Mouse (Mus musculus) induced T-regulatory cell, adult 2 months (primary cell): ENCODE data around the gene Fhl1.
A peak's percentile ranks its signal among the peaks of the same experiment; 100 is the strongest.

ENCODE experiments used
- DNase-seq: peaks from one replicate; pipeline ENCODE4 v3.0.0-alpha.2; 2012; ENCODE audit warnings: low read depth

The Fhl1 gene

DNA sequence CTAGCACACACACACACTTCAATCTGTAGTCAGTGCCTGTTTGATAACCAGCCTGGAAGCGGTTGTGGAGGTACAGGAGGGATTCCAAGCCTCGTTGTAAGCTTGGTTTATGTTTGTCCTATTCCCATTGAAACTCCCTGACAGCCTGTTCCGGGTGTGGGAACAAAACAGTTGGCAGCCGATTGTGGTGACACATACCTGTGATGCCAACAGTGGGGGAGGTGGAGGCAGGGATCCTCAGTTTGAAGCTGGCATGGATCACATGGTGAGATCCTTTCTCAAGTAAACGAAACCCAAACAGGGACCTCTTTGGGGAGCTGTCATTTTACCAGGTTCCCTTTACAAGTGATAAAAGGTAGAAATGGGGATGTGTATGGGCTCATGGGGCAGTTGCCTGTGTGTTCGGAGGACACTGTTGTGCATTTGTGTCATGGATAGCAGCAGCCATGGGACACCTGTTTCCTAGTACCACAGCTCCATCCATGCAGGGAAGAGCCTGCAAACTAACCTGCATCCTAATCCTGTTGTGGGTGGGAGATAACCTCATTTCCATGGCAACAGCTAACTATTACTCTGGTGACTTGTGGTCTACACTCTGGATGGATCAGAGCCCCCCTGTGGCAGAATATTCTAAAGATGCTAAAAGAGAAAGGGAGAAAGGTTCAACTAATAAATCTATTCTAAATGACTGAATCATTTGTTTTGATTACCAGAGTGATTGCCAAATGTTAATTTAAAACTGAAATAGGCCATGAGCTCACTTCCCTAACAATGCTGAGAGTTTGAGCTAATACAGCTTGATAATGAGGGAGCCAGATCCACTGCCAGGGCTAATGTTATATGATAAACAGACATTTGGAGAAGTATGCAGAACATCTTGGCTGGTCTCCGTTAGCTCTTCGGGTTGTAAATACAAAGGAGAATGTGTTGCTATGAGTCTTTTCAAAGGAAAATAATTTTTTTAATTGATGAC is 22.0 kb downstream of the Fhl1 start:
- no peak for DNase-seq

DNA sequence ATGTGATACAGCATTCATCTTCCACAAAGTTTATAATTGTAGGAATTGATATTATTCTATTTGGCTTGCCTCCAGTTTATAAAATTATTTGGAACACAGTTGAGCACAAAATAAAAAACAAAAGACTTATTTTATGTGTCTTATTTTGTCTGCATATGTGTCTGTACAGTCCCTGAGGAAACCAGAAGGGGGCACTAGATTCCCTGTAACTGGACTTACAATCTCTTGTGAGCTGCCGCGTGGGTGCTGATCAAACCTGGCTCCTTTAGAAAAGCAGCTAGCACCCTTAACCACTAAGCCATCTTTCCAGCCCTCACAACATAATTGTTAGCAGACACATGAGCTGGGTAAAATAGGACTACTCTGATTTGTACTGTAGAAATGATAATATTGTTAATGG is 24.1 kb downstream of the Fhl1 start:
- DNase-seq = peak; percentile 30

DNA sequence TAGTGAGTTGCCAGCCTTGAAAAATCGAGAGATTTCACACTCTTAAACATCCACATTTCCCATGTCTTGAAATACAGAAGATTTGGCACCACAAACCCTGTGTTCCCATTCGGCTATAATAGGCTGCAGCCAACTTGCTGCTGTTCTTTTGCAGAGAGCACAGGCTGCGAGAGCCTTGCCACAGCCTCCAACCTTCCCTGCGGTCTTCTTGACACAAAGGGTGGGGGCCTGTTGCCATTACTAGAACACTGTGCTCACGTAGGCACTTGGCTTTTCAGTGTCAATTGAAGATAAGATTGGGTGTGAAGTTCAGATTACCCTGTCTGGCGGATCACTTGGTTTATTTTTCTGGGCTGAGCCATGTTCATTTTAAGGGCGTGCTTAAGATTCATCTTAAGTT is 24.8 kb downstream of the Fhl1 start:
- no peak for DNase-seq

DNA sequence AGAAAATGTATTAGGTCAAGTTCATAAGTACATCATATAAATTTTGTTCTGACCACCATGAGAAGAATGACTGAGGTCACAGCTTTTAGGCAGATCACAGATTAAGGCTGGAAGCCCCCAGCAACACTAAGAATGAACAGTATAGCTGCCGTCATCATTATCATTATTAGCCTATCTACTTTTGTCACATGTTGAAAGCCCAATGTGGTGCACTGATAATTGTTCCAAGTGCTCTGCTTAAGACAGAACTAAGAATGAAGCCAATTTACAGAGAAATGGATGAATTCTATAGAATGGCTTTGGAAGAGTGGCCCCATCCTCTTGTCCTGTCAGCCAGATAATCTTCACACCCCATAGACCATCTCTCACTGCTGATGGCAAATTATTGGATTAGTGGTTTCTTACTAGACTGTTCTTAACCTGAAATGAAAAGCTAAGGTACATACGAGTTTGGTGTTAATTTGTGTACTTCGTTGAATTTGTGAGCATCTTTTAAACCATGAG is 28.7 kb downstream of the Fhl1 start:
- no peak for DNase-seq

DNA sequence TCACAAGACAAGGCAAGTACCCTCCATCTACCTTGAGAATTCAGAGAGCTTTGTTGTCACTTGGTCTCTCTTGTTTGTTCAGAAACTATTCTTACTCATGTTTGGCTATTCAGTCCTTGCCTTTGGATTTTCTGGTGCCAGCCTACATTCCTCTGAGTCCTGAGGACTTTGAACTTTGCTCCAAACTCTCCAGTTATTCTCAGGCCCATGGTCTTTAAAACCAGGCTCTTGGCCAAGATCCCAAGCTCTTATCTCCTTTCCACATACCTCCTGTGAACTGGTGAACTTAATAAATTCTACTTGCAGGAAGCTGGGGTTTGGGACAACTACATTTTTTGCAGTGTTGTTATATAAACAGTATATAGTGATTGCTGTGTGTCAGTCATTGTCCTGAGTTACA is 38.3 kb downstream of the Fhl1 start:
- no peak for DNase-seq

DNA sequence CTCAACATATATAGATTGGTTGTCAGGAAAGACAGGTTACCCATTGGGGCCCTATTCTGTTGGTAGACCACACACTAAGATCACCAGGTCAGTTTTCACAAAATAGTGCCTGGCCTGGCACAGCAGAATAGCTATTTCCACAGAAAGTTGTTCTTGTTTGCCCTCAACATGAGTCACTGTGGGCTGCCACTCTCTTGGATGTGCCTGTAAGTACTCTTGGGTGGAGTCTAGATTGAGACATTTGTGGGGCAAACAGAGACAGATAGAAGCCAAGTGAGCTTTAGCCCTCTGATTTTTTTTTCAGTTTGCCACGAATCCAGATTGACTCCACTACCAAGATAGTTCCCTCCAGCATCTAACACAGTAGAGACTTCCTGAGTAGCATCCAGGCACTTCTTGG is 40.2 kb downstream of the Fhl1 start:
- DNase-seq = no peak

DNA sequence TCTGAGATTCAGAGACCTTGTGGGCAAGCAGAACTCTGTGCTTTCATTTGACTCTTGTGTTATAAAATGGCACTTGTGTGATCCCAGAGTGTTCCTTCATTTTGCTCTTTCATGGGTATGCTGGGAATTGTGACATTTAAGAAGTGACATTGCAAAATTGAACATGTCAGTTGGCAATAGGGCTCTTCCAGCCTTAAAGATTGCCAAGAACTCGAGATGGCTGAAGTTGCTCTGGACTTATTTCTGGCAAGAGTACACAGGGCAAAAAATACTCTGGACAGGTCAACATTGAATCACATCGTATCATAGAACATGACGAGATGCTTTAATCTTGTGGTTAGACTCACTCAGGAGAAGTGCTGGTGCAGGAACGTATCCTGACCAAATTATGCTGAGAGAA is 41.7 kb downstream of the Fhl1 start:
- no peak for DNase-seq

DNA sequence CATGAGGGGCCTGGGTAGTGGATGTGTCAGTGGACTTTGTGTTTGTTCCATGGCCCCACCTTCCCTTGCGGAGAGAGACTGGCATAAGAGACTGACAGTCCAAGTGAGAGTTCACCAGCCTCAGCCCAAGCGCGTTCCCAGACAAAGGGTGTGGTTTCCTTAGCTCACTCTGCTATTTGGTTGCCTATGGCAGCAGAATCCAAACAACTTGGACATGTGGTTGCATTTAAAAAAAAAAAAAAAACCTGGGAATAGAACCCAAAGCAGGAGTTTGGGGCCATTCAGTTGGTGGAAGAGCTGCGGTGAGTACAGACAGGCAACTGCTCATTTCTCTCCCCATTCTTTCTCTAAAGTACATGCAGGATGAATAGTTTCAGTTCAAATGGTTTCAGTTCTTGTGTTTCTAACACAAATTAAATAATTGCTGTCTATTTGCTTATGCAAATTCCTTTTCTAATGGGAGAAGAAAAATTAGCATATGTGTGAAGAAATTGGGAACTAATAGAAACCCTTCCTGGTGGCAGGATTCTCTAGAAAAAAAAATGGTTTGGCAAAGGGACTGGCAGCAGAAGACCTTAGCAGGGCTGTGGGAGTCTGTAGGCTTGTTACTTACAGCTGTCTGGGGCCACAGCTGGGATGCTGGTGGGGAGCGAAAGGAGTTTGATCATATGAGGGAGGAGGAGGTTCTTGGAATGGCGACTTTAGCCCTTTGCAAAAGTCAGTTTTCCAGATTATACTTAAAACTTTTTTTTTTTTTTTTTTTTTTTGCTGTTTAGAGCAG is 54.9 kb downstream of the Fhl1 start:
- DNase-seq = no peak

DNA sequence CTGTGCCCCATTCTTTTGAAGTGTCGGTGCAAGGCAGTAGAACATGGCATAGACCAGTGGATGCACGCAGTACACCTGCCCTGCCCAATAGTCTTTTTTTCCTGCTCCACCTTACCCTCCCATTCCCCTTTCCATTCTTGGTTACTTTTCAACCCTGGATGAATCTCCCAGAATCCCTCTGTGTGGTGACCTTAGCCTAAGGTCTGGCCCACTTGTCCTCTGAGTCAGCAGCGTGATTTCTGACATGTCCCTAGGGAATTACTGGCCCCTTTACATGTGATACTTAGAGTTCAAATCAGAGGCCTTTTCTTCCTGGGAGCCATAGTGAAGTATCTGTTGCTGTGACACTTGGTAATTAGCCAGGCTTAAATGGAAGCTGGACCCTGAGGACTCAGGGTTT is 55.9 kb downstream of the Fhl1 start:
- no peak for DNase-seq

DNA sequence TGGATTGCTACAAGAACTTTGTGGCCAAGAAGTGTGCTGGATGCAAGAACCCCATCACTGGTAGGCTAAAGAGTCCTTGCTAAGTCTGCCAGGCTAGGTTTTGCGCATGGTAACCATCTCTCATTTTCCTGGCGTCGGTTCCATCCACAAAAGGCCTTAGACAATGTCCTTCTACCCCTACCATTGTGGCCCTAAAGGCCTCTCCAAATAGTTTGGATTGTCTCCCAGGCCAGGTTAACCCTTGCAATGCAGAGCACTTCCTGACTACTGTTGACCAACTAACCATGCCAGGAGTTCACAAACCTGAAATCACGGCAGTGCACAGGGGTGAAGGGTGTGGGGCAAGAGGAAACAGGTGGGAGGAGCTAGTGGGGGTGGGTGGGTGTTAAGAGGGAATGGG is 59.0 kb downstream of the Fhl1 start:
- DNase-seq = no peak

DNA sequence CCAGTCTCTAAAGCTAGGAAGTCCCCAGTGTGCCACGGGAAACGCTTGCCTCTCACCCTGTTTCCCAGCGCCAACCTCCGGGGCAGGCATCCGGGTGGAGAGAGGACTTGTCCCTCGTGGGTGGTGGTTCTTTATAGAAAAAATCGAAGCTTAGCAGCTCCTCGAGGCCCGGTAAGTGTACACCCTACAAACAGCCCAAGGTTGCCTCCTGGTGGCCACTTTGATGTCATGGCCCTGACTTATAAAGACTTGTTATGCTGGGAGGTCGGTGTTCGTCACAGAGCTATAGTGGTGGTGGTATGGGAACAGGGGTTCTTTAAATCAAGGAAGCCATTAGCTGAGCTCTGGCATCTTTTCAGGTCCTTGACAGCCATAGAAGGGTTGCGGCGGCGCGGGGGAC is 59.7 kb downstream of the Fhl1 start:
- DNase-seq = peak; percentile 38

DNA sequence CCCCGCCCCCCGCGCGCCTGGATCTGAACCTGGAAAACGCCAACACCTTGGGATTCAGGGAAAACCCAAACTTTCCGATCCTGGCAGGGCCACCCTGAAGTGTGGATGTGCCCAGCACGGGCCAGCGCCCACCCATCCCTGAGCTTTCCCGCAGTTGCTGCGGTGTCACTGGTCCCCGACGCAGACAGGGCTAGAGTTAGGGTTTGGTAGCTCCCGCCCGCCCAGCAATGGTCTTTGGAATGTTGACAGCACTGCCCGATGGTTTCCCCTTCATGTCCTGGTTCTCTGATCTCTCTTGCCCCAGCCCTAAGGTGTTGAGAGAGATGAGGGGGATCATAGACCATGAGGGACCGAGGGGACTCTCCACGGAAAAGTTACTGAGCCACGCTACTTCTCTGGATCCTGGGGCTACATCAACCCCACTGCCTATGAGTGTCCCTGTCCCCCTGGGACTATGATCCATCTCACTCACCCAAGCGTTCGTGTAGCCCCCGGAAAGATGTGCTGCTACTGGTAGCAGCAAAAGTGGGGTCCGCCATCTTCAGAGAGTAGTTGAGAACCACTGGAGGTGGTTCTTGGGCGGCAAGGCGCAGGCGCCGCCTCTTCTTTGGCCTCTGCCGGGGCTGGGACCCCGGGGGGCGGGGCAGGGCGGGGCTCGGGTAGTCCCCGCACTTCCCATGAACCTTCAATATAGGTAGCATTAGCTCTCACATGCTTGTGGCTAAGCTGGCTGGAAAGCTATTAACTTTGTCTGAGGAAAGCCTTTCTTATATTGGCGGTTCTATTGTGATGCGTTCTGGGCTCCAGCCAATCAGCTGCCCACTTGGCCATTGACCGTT is 90.4 kb downstream of the Fhl1 start, which contains the start of gene Map7d3:
Gene Map7d3 (minus strand): TSS at position 562 of the 839 bp plus-strand sequence.
- no peak for DNase-seq

DNA sequence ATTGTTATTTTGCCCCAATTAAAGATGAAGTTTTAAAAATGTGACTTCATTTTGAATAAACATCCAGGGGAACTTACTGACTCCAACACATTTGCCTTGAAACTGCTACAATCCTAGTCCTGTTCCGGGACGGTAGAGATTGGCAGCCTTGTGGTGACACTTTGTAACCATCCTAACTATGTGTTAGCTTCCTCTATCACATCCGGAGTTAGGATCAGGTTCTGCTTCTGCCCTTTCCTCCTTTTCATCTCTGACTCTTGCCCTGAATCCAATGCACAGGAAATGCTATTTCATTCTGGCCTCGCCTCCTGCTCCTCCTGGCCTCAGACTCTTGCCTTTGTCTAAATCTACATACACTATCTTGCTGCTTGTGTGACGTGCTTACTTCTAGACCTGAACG is 95.9 kb downstream of the Fhl1 start:
- DNase-seq = no peak

DNA sequence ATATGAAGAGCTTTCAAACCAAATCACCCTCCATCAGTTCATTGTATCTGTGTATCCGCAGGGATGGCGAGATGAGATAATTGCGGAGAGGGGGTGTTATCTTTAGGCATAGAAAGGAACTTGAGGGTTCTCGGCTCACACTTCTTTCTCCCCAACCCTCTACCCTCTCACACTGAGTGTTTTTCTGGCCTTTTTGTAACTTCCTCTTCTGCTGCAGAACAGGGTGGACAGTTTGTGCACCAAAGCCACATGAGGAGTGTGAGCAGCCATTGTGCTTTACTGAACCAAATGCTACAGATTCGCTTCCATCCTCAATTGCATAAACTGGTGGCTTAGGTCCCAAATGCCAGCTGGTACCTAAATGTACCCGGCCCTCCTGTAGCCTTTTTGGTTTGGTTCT is 104.3 kb downstream of the Fhl1 start:
- no peak for DNase-seq

DNA sequence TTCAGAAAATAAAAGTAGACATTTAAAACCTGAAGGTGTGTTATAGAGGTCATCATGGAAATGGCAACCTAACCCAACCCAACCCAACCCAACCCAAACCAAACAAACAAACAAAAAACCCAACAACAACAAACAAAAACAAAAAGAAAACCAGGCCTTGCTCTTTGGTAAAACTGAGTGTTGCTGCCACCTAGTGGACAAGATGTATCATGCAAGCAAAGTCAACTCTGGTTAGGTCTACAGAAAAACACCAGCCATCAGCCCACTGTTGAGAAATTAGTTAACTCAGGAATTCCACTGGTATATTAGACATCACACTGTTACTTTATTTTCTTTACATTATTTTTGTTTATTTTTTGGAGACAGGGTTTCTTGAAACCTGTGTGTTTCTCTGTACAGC is 107.8 kb downstream of the Fhl1 start:
- peak; percentile 57 for DNase-seq

DNA sequence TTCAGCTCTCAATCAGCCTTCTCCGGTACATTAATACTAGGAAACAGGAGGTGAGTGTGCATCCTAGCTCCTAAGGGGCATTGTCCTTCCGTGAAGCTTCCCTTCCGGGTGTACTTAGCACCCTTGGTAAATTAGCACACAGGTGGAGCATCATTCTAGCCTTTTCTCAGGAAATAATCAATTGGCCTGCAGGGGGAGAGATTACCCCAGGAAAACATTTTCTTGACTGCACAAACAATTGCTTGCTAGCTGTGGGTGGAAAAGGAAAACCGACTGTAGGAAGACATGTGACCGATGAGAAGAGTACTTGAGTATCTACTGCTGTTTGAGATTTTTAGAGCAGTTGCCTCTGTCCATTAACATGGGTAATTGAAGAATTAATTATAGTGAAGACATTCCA is 109.7 kb downstream of the Fhl1 start:
- DNase-seq = no peak
